Mouse (Mus musculus): Measurements from ENCODE around the gene Peli1. TPM values are rescaled to one million over a fixed set of nuclear protein-coding genes. Genes with fewer than 3 reads are reported as not detected.

Gene Peli1
- total RNA-seq, 2 experiments from 2014 or later = 39.4 to 48.0 TPM

GRCm38 (mm10) chr11:21093081-21093815 is 2.2 kb downstream of the Peli1 start:
- peak overlapping the region; percentile 74 for H3K4me3 ChIP-seq
- intact Hi-C loops (cut with DNase I) = loop anchor here (2.0 to 10.0 kb wide), 7 partner anchors 54 to 551 kb away; partner anchors contain the start of genes Aftph, Lgalsl, Sertad2 and Vps54

GRCm38 (mm10) chr11:21096590-21096989 is 5.5 kb downstream of the Peli1 start:
- no peak overlapping the region for H3K27ac ChIP-seq
- DNase-seq (ENCODE audit: extremely low spot score in 1 of 2, low spot score in 2 of 2) = no peak
- no peak overlapping the region for H3K4me3 ChIP-seq
- intact Hi-C loops (cut with DNase I) = loop anchor here (10.0 kb wide), 1 partner anchor 358 kb away; no protein-coding TSS in a partner anchor
- peak; percentile 23 for TF ChIP-seq CTCF (IDR thresholded peaks at IDR 0.05)

More at GRCm38 (mm10) chr11:21093081-21093815, 2.2 kb downstream of the Peli1 start:
- no peak for TF ChIP-seq CTCF (IDR thresholded peaks at IDR 0.05)
- no peak for DNase-seq (ENCODE audit: extremely low spot score in 1 of 2, low spot score in 2 of 2)
- no peak overlapping the region for H3K27ac ChIP-seq

GRCm38 (mm10) chr11:21098457-21098856 is 7.4 kb downstream of the Peli1 start:
- Histone ChIP-seq H3K4me3 (no peak overlapping the region), H3K27ac (no peak overlapping the region)
- no peak for TF ChIP-seq CTCF (IDR thresholded peaks at IDR 0.05)
- intact Hi-C loops (cut with DNase I) = loop anchor here (10.0 kb wide), 1 partner anchor 356 kb away; no protein-coding TSS in a partner anchor
- no peak for DNase-seq (ENCODE audit: extremely low spot score in 1 of 2, low spot score in 2 of 2)

GRCm38 (mm10) chr11:21100704-21101103 is 9.6 kb downstream of the Peli1 start:
- TF ChIP-seq CTCF (IDR thresholded peaks at IDR 0.05) = no peak
- intact Hi-C loops (cut with DNase I) = no loop called here
- H3K4me3 ChIP-seq = no peak overlapping the region
- no peak overlapping the region for H3K27ac ChIP-seq
- no peak for DNase-seq (ENCODE audit: extremely low spot score in 1 of 2, low spot score in 2 of 2)

GRCm38 (mm10) chr11:21101286-21101685 is 10.2 kb downstream of the Peli1 start:
- no peak for TF ChIP-seq CTCF (IDR thresholded peaks at IDR 0.05)
- DNase-seq (ENCODE audit: extremely low spot score in 1 of 2, low spot score in 2 of 2) = no peak
- no peak overlapping the region for H3K27ac ChIP-seq
- H3K4me3 ChIP-seq = no peak overlapping the region
- intact Hi-C loops (cut with DNase I) = no loop called here

GRCm38 (mm10) chr11:21102273-21103005 is 11.3 kb downstream of the Peli1 start:
- intact Hi-C loops (cut with DNase I) = no loop called here
- Histone ChIP-seq H3K4me3 (no peak overlapping the region), H3K27ac (no peak overlapping the region)
- no peak for TF ChIP-seq CTCF (IDR thresholded peaks at IDR 0.05)
- no peak for DNase-seq (ENCODE audit: extremely low spot score in 1 of 2, low spot score in 2 of 2)

GRCm38 (mm10) chr11:21103186-21103585 is 12.1 kb downstream of the Peli1 start:
- intact Hi-C loops (cut with DNase I) = no loop called here
- Histone ChIP-seq H3K27ac (no peak overlapping the region; the same call in 1 of the 2 replicates), H3K4me3 (no peak overlapping the region)
- TF ChIP-seq CTCF (IDR thresholded peaks at IDR 0.05) = no peak
- DNase-seq (ENCODE audit: extremely low spot score in 1 of 2, low spot score in 2 of 2) = no peak

- H3K27ac ChIP-seq = no peak overlapping the region
- intact Hi-C loops (cut with DNase I) = loop anchor here (5.0 kb wide), 1 partner anchor 47 kb away; no protein-coding TSS in a partner anchor
- no peak for TF ChIP-seq CTCF (IDR thresholded peaks at IDR 0.05)
- DNase-seq (ENCODE audit: extremely low spot score in 1 of 2, low spot score in 2 of 2) = no peak
- no peak overlapping the region for H3K4me3 ChIP-seq
These were observed 14.3 kb downstream of the Peli1 start for GRCm38 (mm10) chr11:21105393-21105792.

GRCm38 (mm10) chr11:21107120-21107519 is 16.0 kb downstream of the Peli1 start:
- DNase-seq (ENCODE audit: extremely low spot score in 1 of 2, low spot score in 2 of 2) = no peak
- Histone ChIP-seq H3K4me3 (no peak overlapping the region), H3K27ac (no peak overlapping the region)
- TF ChIP-seq CTCF (IDR thresholded peaks at IDR 0.05) = no peak
- intact Hi-C loops (cut with DNase I) = loop anchor here (5.0 kb wide), 1 partner anchor 45 kb away; no protein-coding TSS in a partner anchor

- Histone ChIP-seq H3K4me3 (no peak overlapping the region), H3K27ac (no peak overlapping the region)
- TF ChIP-seq CTCF (IDR thresholded peaks at IDR 0.05) = no peak
- intact Hi-C loops (cut with DNase I) = loop anchor here (5.0 kb wide), 1 partner anchor 43 kb away; no protein-coding TSS in a partner anchor
- DNase-seq (ENCODE audit: extremely low spot score in 1 of 2, low spot score in 2 of 2) = no peak
These were observed 18.2 kb downstream of the Peli1 start for GRCm38 (mm10) chr11:21109279-21109678.

GRCm38 (mm10) chr11:21114516-21114915 is 23.4 kb downstream of the Peli1 start:
- intact Hi-C loops (cut with DNase I) = no loop called here
- Histone ChIP-seq H3K4me3 (no peak overlapping the region), H3K27ac (no peak overlapping the region)
- no peak for TF ChIP-seq CTCF (IDR thresholded peaks at IDR 0.05)
- DNase-seq (ENCODE audit: extremely low spot score in 1 of 2, low spot score in 2 of 2) = no peak

- no peak for DNase-seq (ENCODE audit: extremely low spot score in 1 of 2, low spot score in 2 of 2)
- H3K27ac ChIP-seq = no peak overlapping the region
- no peak for TF ChIP-seq CTCF (IDR thresholded peaks at IDR 0.05)
- H3K4me3 ChIP-seq = no peak overlapping the region
- intact Hi-C loops (cut with DNase I) = no loop called here
These were observed 24.7 kb downstream of the Peli1 start for GRCm38 (mm10) chr11:21115804-21116203.

Measured in left cerebral cortex, adult 2 months (tissue).